Mouse (Mus musculus): ENCODE measurements around the gene Phf6.

DNA sequence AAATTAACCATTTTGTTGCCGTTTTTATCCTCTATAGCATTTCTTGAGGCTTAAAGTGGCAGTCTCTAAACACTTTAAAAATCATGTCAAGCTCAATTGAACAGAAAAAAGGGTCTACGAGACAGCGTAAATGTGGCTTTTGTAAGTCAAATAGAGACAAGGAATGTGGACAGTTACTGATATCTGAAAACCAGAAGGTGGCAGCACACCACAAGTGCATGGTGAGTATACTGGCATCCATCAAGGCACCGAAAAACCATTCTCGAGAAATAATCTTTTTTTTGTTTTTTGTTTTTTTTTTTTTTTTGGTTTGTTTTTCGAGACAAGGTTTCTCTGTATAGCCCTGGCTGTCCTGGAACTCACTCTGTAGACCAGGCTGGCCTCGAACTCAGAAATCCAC is 4.5 kb downstream of the Phf6 start:
- peak; percentile 51 for TF ChIP-seq CTCF (IDR thresholded peaks at IDR 0.05)
- TF ChIP-seq EP300 (IDR thresholded peaks at IDR 0.05), result no peak

Measured in lung, postnatal 0 days (tissue).